Mouse (Mus musculus) myocyte (in vitro differentiated cells): ENCODE measurements around the gene Mrpl54.

Experiments used
- E2F4 ChIP-seq: IDR thresholded peaks from one replicate; pipeline ENCODE4 v1.6.1; 2011; ENCODE audit warnings: mild to moderate bottlenecking, control low read depth, moderate library complexity; ENCODE audit not compliant: insufficient read depth
- POLR2A ChIP-seq: IDR thresholded peaks from one replicate; pipeline ENCODE4 v1.6.1; 2011; ENCODE audit warnings: low read depth, mild to moderate bottlenecking, control low read depth, moderate library complexity; ENCODE audit not compliant: insufficient read length
- POLR2AphosphoS2 ChIP-seq: IDR thresholded peaks from one replicate; pipeline ENCODE4 v1.6.1; 2011; ENCODE audit warnings: low read depth, control low read depth; ENCODE audit not compliant: insufficient read length
- TCF12 ChIP-seq: IDR thresholded peaks from one replicate; pipeline ENCODE4 v1.6.1; 2011; ENCODE audit warnings: mild to moderate bottlenecking, control low read depth; ENCODE audit not compliant: poor library complexity, insufficient read depth, severe bottlenecking

DNA sequence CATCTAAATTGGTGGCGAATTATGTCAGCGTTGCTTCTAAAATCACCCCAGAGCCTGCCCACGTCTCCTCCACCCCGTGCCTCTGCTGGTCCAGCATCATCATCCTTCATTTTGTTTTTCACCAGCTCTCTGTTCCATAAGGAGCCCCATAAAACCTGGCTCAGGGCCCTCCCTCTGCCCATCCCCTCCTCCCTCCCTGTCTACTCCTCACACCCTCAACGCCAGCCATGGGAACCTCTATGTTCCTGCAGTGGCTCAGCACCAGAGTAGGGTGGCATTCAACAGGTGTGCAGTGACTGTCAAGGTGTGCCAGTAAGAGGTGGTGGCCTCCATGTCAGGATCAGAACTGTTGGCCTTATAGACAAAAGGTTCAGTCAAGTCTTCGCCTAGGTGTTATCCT, 28.5 kb upstream of the Mrpl54 start:
- TF ChIP-seq POLR2A (no peak), E2F4 (no peak), POLR2AphosphoS2 (no peak), TCF12 (no peak)
